Mouse (Mus musculus) bone marrow, adult 2 months (tissue): ENCODE measurements around the gene Col23a1. TPM values are rescaled to one million over a fixed set of nuclear protein-coding genes. Genes with fewer than 3 reads are reported as not detected.
A peak's percentile ranks its signal among the peaks of the same experiment; 100 is the strongest.
"Not testable (repeated sequence)": the region's sequence is repeated elsewhere in the genome, so short reads cannot be mapped to it uniquely, and the experiment has no call there.

Experiments
- H3K27ac ChIP-seq: fragments of 200-500 bp; 2 replicates; pipeline ENCODE4 v1.5.1; 2012; ENCODE audit warnings: low read depth, mild to moderate bottlenecking, control low read depth, inconsistent platforms, low read length; ENCODE audit not compliant: control insufficient read depth, poor library complexity, insufficient read depth
- H3K4me1 ChIP-seq: fragments of 200-500 bp; 2 replicates; pipeline ENCODE4 v1.6.1; 2011; ENCODE audit warnings: low read length; ENCODE audit not compliant: control insufficient read depth, insufficient read depth
- H3K4me3 ChIP-seq: fragments of 200-500 bp; replicated peaks from 2 replicates; pipeline ENCODE3; 2011; ENCODE audit warnings: mild to moderate bottlenecking, low read depth, low read length, control low read depth; ENCODE audit not compliant: control insufficient read depth
- CTCF ChIP-seq: fragments of 200-500 bp; IDR thresholded peaks from 2 replicates; pipeline ENCODE4 v1.5.1; 2011; ENCODE audit warnings: low read length, control low read depth; ENCODE audit not compliant: control insufficient read depth, insufficient read depth
- POLR2A ChIP-seq: fragments of 200-500 bp; IDR thresholded peaks from 2 replicates; pipeline ENCODE4 v1.6.1; 2011; ENCODE audit warnings: low read depth, mild to moderate bottlenecking, control low read depth, low read length, borderline replicate concordance; ENCODE audit not compliant: control insufficient read depth
- WGBS: fragments of 180-500 bp; shearing (Covaris S2); methylation state at CpG from one replicate; pipeline ENCODE4 v1.1.7; 2018; 5-methylcytosine and 5-hydroxymethylcytosine counted together
- polyA plus RNA-seq: library from polyadenylated mRNA; stranded (reverse); fragments of >200 nt; gene quantifications from 2 replicates; pipeline ENCODE4 v1.2.4, GENCODE M21; 2011; ENCODE audit warnings: low replicate concordance; ENCODE audit not compliant: missing spikeins, insufficient read depth, insufficient read length

Gene Col23a1
- polyA plus RNA-seq, 1 experiment = not detected

- TF ChIP-seq CTCF = no peak
- TF ChIP-seq POLR2A = no peak
- no peak overlapping the region for H3K4me3 ChIP-seq
- no peak overlapping the region for H3K27ac ChIP-seq
- WGBS = 81% methylated on average over 2 of the region's 2 CpGs
- H3K4me1 ChIP-seq = peaks cover 3% of the 10 kb centered on the region
These were observed 332.1 kb downstream of the Col23a1 start for GRCm38 (mm10) chr11:51621776-51622175.

GRCm38 (mm10) chr11:51622971-51623491 lies 333.3 kb downstream of the Col23a1 start:
- TF ChIP-seq POLR2A = no peak
- TF ChIP-seq CTCF = no peak
- 81% methylated on average over 7 of the region's 7 CpGs for WGBS
- Histone ChIP-seq H3K27ac (no peak overlapping the region), H3K4me3 (no peak overlapping the region), H3K4me1 (peaks cover 3% of the 10 kb centered on the region)

- Histone ChIP-seq H3K27ac (no peak overlapping the region), H3K4me3 (no peak overlapping the region), H3K4me1 (no peaks in the 10 kb centered on the region)
- TF ChIP-seq POLR2A (no peak), CTCF (no peak)
- 76% methylated on average over 5 of the region's 5 CpGs for whole genome bisulfite sequencing
These were observed 335.6 kb downstream of the Col23a1 start for GRCm38 (mm10) chr11:51625187-51625820.

- H3K4me3 ChIP-seq = no peak overlapping the region
- no peak for TF ChIP-seq POLR2A
- no peak for TF ChIP-seq CTCF
- H3K27ac ChIP-seq = no peak overlapping the region
- WGBS = 86% methylated on average over 9 of the region's 9 CpGs
- peaks cover under 1% of the 10 kb centered on the region; the same call in 1 of the 2 replicates for H3K4me1 ChIP-seq
These were observed 337.7 kb downstream of the Col23a1 start for GRCm38 (mm10) chr11:51627425-51627824.

- H3K4me3 ChIP-seq = no peak overlapping the region
- no peak overlapping the region for H3K27ac ChIP-seq
- 88% methylated on average over 8 of the region's 8 CpGs for WGBS
- peaks cover 2% of the 10 kb centered on the region; the same call in 1 of the 2 replicates for H3K4me1 ChIP-seq
- TF ChIP-seq POLR2A (no peak), CTCF (no peak)
These were observed 338.2 kb downstream of the Col23a1 start for GRCm38 (mm10) chr11:51627907-51628306.

- TF ChIP-seq CTCF (no peak), POLR2A (no peak)
- H3K4me3 ChIP-seq = no peak overlapping the region
- peaks cover 2% of the 10 kb centered on the region for H3K4me1 ChIP-seq
- 66% methylated on average over 15 of the region's 15 CpGs for WGBS
- H3K27ac ChIP-seq = no peak overlapping the region
These were observed 340.1 kb downstream of the Col23a1 start for GRCm38 (mm10) chr11:51629651-51630314.

GRCm38 (mm10) chr11:51632130-51632753 lies 342.5 kb downstream of the Col23a1 start:
- WGBS = 37% methylated on average over 6 of the region's 6 CpGs
- TF ChIP-seq CTCF (no peak), POLR2A (no peak)
- no peak overlapping the region for H3K4me3 ChIP-seq
- peak overlapping the region; percentile 33; the same call in 1 of the 2 replicates for H3K27ac ChIP-seq
- H3K4me1 ChIP-seq = peaks cover 5% of the 10 kb centered on the region

GRCm38 (mm10) chr11:51633200-51633599 lies 343.5 kb downstream of the Col23a1 start:
- not testable (repeated sequence) for H3K4me1 ChIP-seq
- 36% methylated on average over 7 of the region's 7 CpGs for WGBS

More at GRCm38 (mm10) chr11:51633200-51633599, 343.5 kb downstream of the Col23a1 start:
- H3K4me3 ChIP-seq, H3K27ac ChIP-seq: not testable (repeated sequence)

Other genes starting within 250 kb of the Col23a1 start
- not detected in 2 replicates for gene Olfr1375, start 241.8 kb upstream of the Col23a1 start, polyA plus RNA-seq
- gene Zfp354a, start 230.7 kb upstream of the Col23a1 start, polyA plus RNA-seq = 0.45 and 0.80 TPM in 2 replicates
- not detected in 2 replicates for gene Gm12569, start 69.4 kb upstream of the Col23a1 start, polyA plus RNA-seq
- gene Clk4, start 28.2 kb upstream of the Col23a1 start, polyA plus RNA-seq = 87.4 and 144 TPM in 2 replicates
- gene BC049762, start 26.9 kb upstream of the Col23a1 start, polyA plus RNA-seq = 2.7 TPM in 1 of 2 replicates, not detected in the other